Mouse (Mus musculus) hindbrain, embryonic 10.5 days (tissue): ENCODE data around the gene Gm10570. TPM values are rescaled to one million over a fixed set of nuclear protein-coding genes. Genes with fewer than 3 reads are reported as not detected.

Experiments used
- DNase-seq: peaks from one replicate; pipeline ENCODE4 v3.0.0-alpha.2; 2017; ENCODE audit warnings: low spot score
- H3K27ac ChIP-seq: fragments of 300-500 bp; sonication (generic); 2 replicates; pipeline ENCODE4 v1.5.1; 2016; ENCODE audit warnings: mild to moderate bottlenecking, moderate library complexity
- H3K27me3 ChIP-seq: fragments of 300-500 bp; sonication (generic); 2 replicates; pipeline ENCODE4 v1.6.1; 2016; ENCODE audit warnings: mild to moderate bottlenecking; ENCODE audit not compliant: poor library complexity, insufficient read depth, severe bottlenecking
- H3K36me3 ChIP-seq: fragments of 300-500 bp; sonication (generic); 2 replicates; pipeline ENCODE4 v1.6.1; 2016; ENCODE audit warnings: mild to moderate bottlenecking, moderate library complexity
- H3K4me1 ChIP-seq: fragments of 300-500 bp; sonication (generic); replicated peaks from 2 replicates; pipeline ENCODE4 v1.6.1; 2016; ENCODE audit warnings: mild to moderate bottlenecking
- H3K4me3 ChIP-seq: fragments of 300-500 bp; sonication (generic); 2 replicates; pipeline ENCODE4 v1.5.1; 2016; ENCODE audit warnings: mild to moderate bottlenecking, moderate library complexity
- H3K9me3 ChIP-seq: fragments of 300-500 bp; sonication (generic); 2 replicates; pipeline ENCODE4 v1.6.1; 2016; ENCODE audit warnings: mild to moderate bottlenecking, moderate library complexity
- WGBS: fragments of 180-500 bp; shearing (Covaris S2); methylation state at CpG from one replicate; pipeline ENCODE4 v1.1.7; 2016; 5-methylcytosine and 5-hydroxymethylcytosine counted together
- polyA plus RNA-seq: library from polyadenylated mRNA; unstranded; fragments of >200 nt; fragmentation: Nextera tagmentation; extraction: Ambion mirVana; gene quantifications from 2 replicates; pipeline ENCODE4 v1.2.1, GENCODE M21; 2016

Gm10570 gene
- polyA plus RNA-seq: not detected in 2 replicates

GRCm38 (mm10) chr4:130308231-130309081 is at the start of gene Gm10570, which contains the start of gene Fabp3:
TSS of gene Gm10570 (minus strand) at chr4:130308674.
TSS of gene Fabp3 (plus strand) at chr4:130308595.
- H3K9me3 ChIP-seq: no peaks in the 10 kb centered on the region
- H3K27ac ChIP-seq: peak within 1 kb of the TSS; percentile 75
- peak within 1 kb of the TSS; percentile 62 for H3K4me3 ChIP-seq
- no peaks in the 10 kb centered on the region for H3K36me3 ChIP-seq
- H3K27me3 ChIP-seq: peaks cover 85% of the 10 kb centered on the region
- H3K4me1 ChIP-seq: peaks cover 38% of the 10 kb centered on the region
- under 1% methylated on average over 52 of the region's 52 CpGs for WGBS
- peak; percentile 68 for DNase-seq

GRCm38 (mm10) chr4:130357946-130358345 is 49.5 kb upstream of the Gm10570 start:
- no peak for DNase-seq
- no peaks in the 10 kb centered on the region for H3K9me3 ChIP-seq
- no peak overlapping the region for H3K27ac ChIP-seq
- H3K27me3 ChIP-seq: no peaks in the 10 kb centered on the region
- peaks cover 24% of the 10 kb centered on the region for H3K4me1 ChIP-seq
- H3K36me3 ChIP-seq: peaks cover 48% of the 10 kb centered on the region
- H3K4me3 ChIP-seq: no peak overlapping the region

- Histone ChIP-seq H3K27ac (no peak overlapping the region), H3K4me3 (no peak overlapping the region), H3K27me3 (no peaks in the 10 kb centered on the region), H3K9me3 (0 out of 2 replicates have a peak, but pooled peaks cover 4% of the 10 kb centered on the region), H3K4me1 (no peaks in the 10 kb centered on the region), H3K36me3 (peaks cover 86% of the 10 kb centered on the region)
- DNase-seq: no peak
- 92% methylated on average over 7 of the region's 7 CpGs for WGBS
Measured at GRCm38 (mm10) chr4:130352588-130352987, 44.1 kb upstream of the Gm10570 start.

GRCm38 (mm10) chr4:130350690-130351422 is 42.4 kb upstream of the Gm10570 start:
- Histone ChIP-seq H3K27me3 (no peaks in the 10 kb centered on the region), H3K36me3 (peaks cover 85% of the 10 kb centered on the region), H3K9me3 (0 out of 2 replicates have a peak, but pooled peaks cover 4% of the 10 kb centered on the region), H3K4me3 (no peak overlapping the region), H3K4me1 (no peaks in the 10 kb centered on the region), H3K27ac (no peak overlapping the region)
- WGBS: 90% methylated on average over 16 of the region's 16 CpGs
- DNase-seq: no peak

GRCm38 (mm10) chr4:130349666-130350065 is 41.2 kb upstream of the Gm10570 start:
- Histone ChIP-seq H3K4me3 (no peak overlapping the region), H3K4me1 (no peaks in the 10 kb centered on the region), H3K27me3 (no peaks in the 10 kb centered on the region), H3K36me3 (peaks cover 87% of the 10 kb centered on the region), H3K9me3 (0 out of 2 replicates have a peak, but pooled peaks cover 4% of the 10 kb centered on the region), H3K27ac (no peak overlapping the region)
- no peak for DNase-seq
- 96% methylated on average over 6 of the region's 6 CpGs for WGBS

- DNase-seq: peak; percentile 49
- H3K36me3 ChIP-seq: peaks cover 56% of the 10 kb centered on the region
- H3K9me3 ChIP-seq: no peaks in the 10 kb centered on the region
- 41% methylated on average over 4 of the region's 4 CpGs for WGBS
- H3K27me3 ChIP-seq: no peaks in the 10 kb centered on the region
- no peak overlapping the region for H3K27ac ChIP-seq
- H3K4me1 ChIP-seq: no peaks in the 10 kb centered on the region
- no peak overlapping the region for H3K4me3 ChIP-seq
Measured at GRCm38 (mm10) chr4:130341691-130342090, 33.2 kb upstream of the Gm10570 start.

- peaks cover 72% of the 10 kb centered on the region for H3K36me3 ChIP-seq
- H3K27ac ChIP-seq: no peak overlapping the region
- H3K4me3 ChIP-seq: no peak overlapping the region
- no peak for DNase-seq
- 91% methylated on average over 5 of the region's 5 CpGs for WGBS
- H3K27me3 ChIP-seq: no peaks in the 10 kb centered on the region
- no peaks in the 10 kb centered on the region for H3K4me1 ChIP-seq
- H3K9me3 ChIP-seq: no peaks in the 10 kb centered on the region
Measured at GRCm38 (mm10) chr4:130335867-130336266, 27.4 kb upstream of the Gm10570 start.

- DNase-seq: no peak
- no peaks in the 10 kb centered on the region for H3K9me3 ChIP-seq
- no peaks in the 10 kb centered on the region for H3K27me3 ChIP-seq
- H3K4me3 ChIP-seq: no peak overlapping the region
- no peak overlapping the region for H3K27ac ChIP-seq
- 86% methylated on average over 9 of the region's 9 CpGs for WGBS
- H3K4me1 ChIP-seq: no peaks in the 10 kb centered on the region
- peaks cover 89% of the 10 kb centered on the region for H3K36me3 ChIP-seq
Measured at GRCm38 (mm10) chr4:130327366-130327765, 18.9 kb upstream of the Gm10570 start.

- Histone ChIP-seq H3K4me3 (no peak overlapping the region), H3K9me3 (no peaks in the 10 kb centered on the region), H3K27me3 (no peaks in the 10 kb centered on the region), H3K36me3 (peaks cover 94% of the 10 kb centered on the region), H3K4me1 (no peaks in the 10 kb centered on the region), H3K27ac (no peak overlapping the region)
- 93% methylated on average over 2 of the region's 2 CpGs for WGBS
- DNase-seq: no peak
Measured at GRCm38 (mm10) chr4:130325446-130325845, 17.0 kb upstream of the Gm10570 start.

- no peak for DNase-seq
- H3K36me3 ChIP-seq: peaks cover 94% of the 10 kb centered on the region
- 91% methylated on average over 5 of the region's 5 CpGs for WGBS
- no peaks in the 10 kb centered on the region for H3K27me3 ChIP-seq
- H3K4me1 ChIP-seq: peaks cover under 1% of the 10 kb centered on the region
- no peaks in the 10 kb centered on the region for H3K9me3 ChIP-seq
- H3K4me3 ChIP-seq: no peak overlapping the region
- H3K27ac ChIP-seq: no peak overlapping the region
Measured at GRCm38 (mm10) chr4:130323607-130324006, 15.1 kb upstream of the Gm10570 start.

- Histone ChIP-seq H3K27ac (no peak overlapping the region), H3K36me3 (peaks cover 94% of the 10 kb centered on the region), H3K4me1 (peaks cover 5% of the 10 kb centered on the region), H3K9me3 (no peaks in the 10 kb centered on the region), H3K27me3 (no peaks in the 10 kb centered on the region), H3K4me3 (no peak overlapping the region)
- WGBS: 94% methylated on average over 1 of the region's 1 CpGs
- DNase-seq: no peak
Measured at GRCm38 (mm10) chr4:130323165-130323564, 14.7 kb upstream of the Gm10570 start.

GRCm38 (mm10) chr4:130322567-130322966 is 14.1 kb upstream of the Gm10570 start:
- Histone ChIP-seq H3K27ac (no peak overlapping the region), H3K36me3 (peaks cover 94% of the 10 kb centered on the region), H3K27me3 (no peaks in the 10 kb centered on the region), H3K9me3 (no peaks in the 10 kb centered on the region), H3K4me1 (peaks cover 9% of the 10 kb centered on the region), H3K4me3 (no peak overlapping the region)
- no peak for DNase-seq
- WGBS: 90% methylated on average over 7 of the region's 7 CpGs

GRCm38 (mm10) chr4:130321640-130322039 is 13.2 kb upstream of the Gm10570 start:
- no peaks in the 10 kb centered on the region for H3K9me3 ChIP-seq
- DNase-seq: no peak
- H3K27me3 ChIP-seq: no peaks in the 10 kb centered on the region
- no peak overlapping the region for H3K27ac ChIP-seq
- 91% methylated on average over 7 of the region's 7 CpGs for WGBS
- H3K4me3 ChIP-seq: no peak overlapping the region
- H3K4me1 ChIP-seq: peaks cover 9% of the 10 kb centered on the region
- H3K36me3 ChIP-seq: peaks cover 93% of the 10 kb centered on the region
